Mouse (Mus musculus) heart, adult 2 months (tissue): ENCODE results near the gene Filip1. TPM values are rescaled to one million over a fixed set of nuclear protein-coding genes. Genes with fewer than 3 reads are reported as not detected.
A peak's percentile ranks its signal among the peaks of the same experiment; 100 is the strongest.

Experiments
- DNase-seq, 2 experiments: peaks; one replicate each; pipeline ENCODE4 v3.0.0; 2021
- H3K27ac ChIP-seq: fragments of 200-600 bp; 2 replicates; pipeline ENCODE4 v1.8.1; 2022
- H3K27me3 ChIP-seq: fragments of 200-500 bp; 2 replicates; pipeline ENCODE4 v1.6.1; 2012; ENCODE audit warnings: mild to moderate bottlenecking, low read length, inconsistent platforms, mixed read lengths; ENCODE audit not compliant: control insufficient read depth, insufficient read depth
- H3K36me3 ChIP-seq: fragments of 200-500 bp; 2 replicates; pipeline ENCODE4 v1.6.1; 2012; ENCODE audit warnings: low read length, inconsistent platforms; ENCODE audit not compliant: control insufficient read depth, insufficient read depth
- H3K4me1 ChIP-seq: fragments of 200-500 bp; 2 replicates; pipeline ENCODE4 v1.6.1; 2011; ENCODE audit warnings: low read length; ENCODE audit not compliant: control insufficient read depth, insufficient read depth
- H3K4me3 ChIP-seq: fragments of 200-600 bp; 2 replicates; pipeline ENCODE4 v1.8.1; 2022
- H3K79me2 ChIP-seq: fragments of 200-500 bp; replicated peaks from 2 replicates; pipeline ENCODE4 v1.6.1; 2012; ENCODE audit warnings: mild to moderate bottlenecking, inconsistent platforms, low read length, moderate library complexity, mixed read lengths; ENCODE audit not compliant: control insufficient read depth, insufficient read depth
- H3K9ac ChIP-seq: fragments of 200-500 bp; 2 replicates; pipeline ENCODE4 v1.6.1; 2012; ENCODE audit warnings: low read depth, mild to moderate bottlenecking, control low read depth, inconsistent platforms, low read length, mixed read lengths
- CTCF ChIP-seq: fragments of 200-600 bp; IDR thresholded peaks from 2 replicates; pipeline ENCODE4 v1.8.1; 2022; ENCODE audit warnings: antibody characterized with exemption, mild to moderate bottlenecking, moderate library complexity
- EP300 ChIP-seq: fragments of 200-500 bp; IDR thresholded peaks from 2 replicates; pipeline ENCODE4 v1.6.1; 2011; ENCODE audit warnings: low read depth, low read length, control low read depth; ENCODE audit not compliant: insufficient read depth
- POLR2A ChIP-seq: fragments of 200-500 bp; IDR thresholded peaks from 2 replicates; pipeline ENCODE4 v1.6.1; 2011; ENCODE audit warnings: mild to moderate bottlenecking, low read depth, low read length, control low read depth; ENCODE audit not compliant: insufficient read depth
- WGBS: fragments of 180-500 bp; shearing (Covaris S2); methylation state at CpG from one replicate; pipeline ENCODE4 v1.1.7; 2018; 5-methylcytosine and 5-hydroxymethylcytosine counted together
- intact Hi-C: fragments of 180-260 bp; cut with DNase I; formaldehyde crosslinking; loops from one replicate; pipeline ENCODE4 v1.15.1; 2025
- polyA plus RNA-seq: library from polyadenylated mRNA; depleted of rRNA; stranded (reverse); fragments of >200 nt; gene quantifications from 2 replicates; pipeline ENCODE4 v1.2.3, GENCODE M21; 2012
- total RNA-seq, 2 experiments: library from RNA; stranded (reverse); gene quantifications; 2 replicates each; pipeline ENCODE4 v1.2.3; 2021

Filip1 gene
- total and polyA plus RNA-seq, 3 experiments, result 18.8 to 126 (median 91.1) TPM

DNA sequence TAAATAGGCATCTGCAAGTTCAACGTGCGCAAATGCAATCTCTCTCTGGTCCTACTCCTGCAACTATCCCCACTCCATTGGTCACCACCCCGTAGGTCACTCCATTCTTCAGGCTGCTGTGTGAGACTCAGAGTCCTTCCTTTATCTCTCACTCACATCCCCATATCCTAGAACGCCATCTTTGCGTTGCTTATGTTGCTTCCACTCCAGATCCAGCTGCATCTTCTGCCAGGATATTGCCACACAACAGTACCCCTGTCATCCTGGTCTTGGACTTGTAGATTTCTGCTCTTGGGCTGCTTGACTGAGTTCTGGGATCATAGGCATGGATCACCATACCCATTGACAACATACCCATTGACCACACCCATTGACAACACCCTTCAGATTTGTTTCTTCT is 62.0 kb downstream of the Filip1 start:
- no peak for DNase-seq
- H3K36me3 ChIP-seq, result peaks cover 35% of the 10 kb centered on the region
- WGBS, result 92% methylated on average over 5 of the region's 5 CpGs
- no peaks in the 10 kb centered on the region for H3K27me3 ChIP-seq
- H3K79me2 ChIP-seq, result peaks cover 5% of the 10 kb centered on the region
- peaks cover 19% of the 10 kb centered on the region for H3K4me1 ChIP-seq
- TF ChIP-seq POLR2A, result no peak
- no peak for TF ChIP-seq EP300
- TF ChIP-seq CTCF, result no peak
- intact Hi-C loops, result loop anchor here (2.0 kb wide), 1 partner anchor 14 kb away; no protein-coding TSS in a partner anchor
- no peak overlapping the region for H3K9ac ChIP-seq
- no peak overlapping the region for H3K4me3 ChIP-seq
- H3K27ac ChIP-seq, result no peak overlapping the region; the same call in 1 of the 2 replicates

DNA sequence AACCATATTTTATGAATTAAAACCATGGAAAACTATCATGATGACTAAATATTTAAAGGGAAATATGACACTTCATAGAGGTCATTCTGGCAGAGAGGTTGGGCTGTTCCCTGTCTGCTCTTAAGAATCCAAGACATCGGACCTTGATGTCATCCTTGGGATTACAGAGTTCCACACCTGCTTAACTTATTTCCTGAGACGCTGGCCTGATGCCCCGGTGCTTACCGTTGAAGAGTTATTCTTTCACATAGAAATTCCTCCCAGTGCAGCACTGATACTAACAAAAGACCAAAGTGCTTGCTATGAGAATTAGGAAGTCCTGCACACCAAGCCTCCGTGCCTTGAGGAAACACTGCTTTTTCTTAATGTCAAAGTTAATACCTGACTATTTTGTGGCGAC is 62.6 kb downstream of the Filip1 start:
- Histone ChIP-seq H3K4me1 (peaks cover 22% of the 10 kb centered on the region), H3K9ac (no peak overlapping the region), H3K27me3 (no peaks in the 10 kb centered on the region), H3K4me3 (no peak overlapping the region), H3K79me2 (peaks cover 5% of the 10 kb centered on the region), H3K36me3 (peaks cover 33% of the 10 kb centered on the region), H3K27ac (peak overlapping the region; percentile 32)
- no peak for DNase-seq
- intact Hi-C loops, result loop anchor here (2.0 kb wide), 1 partner anchor 13 kb away; no protein-coding TSS in a partner anchor
- no peak for TF ChIP-seq POLR2A
- TF ChIP-seq CTCF, result no peak
- TF ChIP-seq EP300, result no peak
- 29% methylated on average over 6 of the region's 6 CpGs for WGBS

GRCm38 (mm10) chr9:79948376-79948775 is 64.3 kb downstream of the Filip1 start:
- Histone ChIP-seq H3K79me2 (peaks cover 5% of the 10 kb centered on the region), H3K27me3 (no peaks in the 10 kb centered on the region), H3K36me3 (peaks cover 33% of the 10 kb centered on the region), H3K4me1 (peaks cover 23% of the 10 kb centered on the region), H3K27ac (no peak overlapping the region), H3K4me3 (no peak overlapping the region), H3K9ac (no peak overlapping the region)
- TF ChIP-seq POLR2A (no peak), CTCF (no peak), EP300 (no peak)
- 38% methylated on average over 2 of the region's 2 CpGs for WGBS
- intact Hi-C loops, result no loop called here
- no peak for DNase-seq

GRCm38 (mm10) chr9:79947973-79948372 is 64.7 kb downstream of the Filip1 start:
- TF ChIP-seq CTCF (no peak), EP300 (no peak)
- Histone ChIP-seq H3K4me1 (peaks cover 23% of the 10 kb centered on the region), H3K9ac (no peak overlapping the region), H3K27ac (peak overlapping the region; percentile 7; the same call in 1 of the 2 replicates), H3K4me3 (no peak overlapping the region), H3K27me3 (no peaks in the 10 kb centered on the region), H3K36me3 (peaks cover 35% of the 10 kb centered on the region), H3K79me2 (peaks cover 5% of the 10 kb centered on the region)
- intact Hi-C loops, result no loop called here
- 43% methylated on average over 2 of the region's 2 CpGs for WGBS
- no peak for DNase-seq

GRCm38 (mm10) chr9:79947414-79947813 is 65.2 kb downstream of the Filip1 start:
- intact Hi-C loops, result no loop called here
- TF ChIP-seq POLR2A (no peak), CTCF (no peak), EP300 (no peak)
- Histone ChIP-seq H3K27me3 (no peaks in the 10 kb centered on the region), H3K9ac (no peak overlapping the region), H3K4me1 (peaks cover 20% of the 10 kb centered on the region), H3K4me3 (no peak overlapping the region), H3K36me3 (peaks cover 30% of the 10 kb centered on the region), H3K79me2 (peaks cover 3% of the 10 kb centered on the region), H3K27ac (0 out of 2 replicates have a peak overlapping the region, but pooled peaks have one; percentile 7)
- no peak for DNase-seq
- 63% methylated on average over 3 of the region's 3 CpGs for WGBS

DNA sequence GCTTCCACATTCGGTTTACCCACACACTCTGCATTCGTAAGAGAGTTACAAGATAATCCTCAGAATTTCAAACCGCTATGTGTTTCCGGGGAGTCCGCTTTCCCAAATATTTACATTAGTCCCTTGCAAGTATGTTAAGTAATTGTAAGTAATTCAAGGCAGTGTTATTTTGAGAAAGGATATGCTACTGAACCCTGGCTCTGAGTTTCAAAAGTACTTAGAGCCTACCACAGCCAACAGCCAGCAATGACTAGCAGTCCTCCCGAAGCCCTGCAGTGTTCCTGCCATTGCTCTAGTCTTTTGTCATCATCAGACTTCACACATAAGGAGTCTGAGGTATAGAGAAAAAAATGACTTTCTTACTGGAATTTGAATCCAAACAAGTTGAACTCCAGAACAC is 67.8 kb downstream of the Filip1 start:
- 67% methylated on average over 6 of the region's 6 CpGs for whole genome bisulfite sequencing
- intact Hi-C loops, result no loop called here
- H3K27ac ChIP-seq, result no peak overlapping the region

More for the DNA sequence above, 67.8 kb downstream of the Filip1 start:
- Histone ChIP-seq H3K9ac (no peak overlapping the region), H3K27me3 (no peaks in the 10 kb centered on the region), H3K36me3 (peaks cover 16% of the 10 kb centered on the region), H3K4me1 (peaks cover 10% of the 10 kb centered on the region), H3K79me2 (peaks cover 5% of the 10 kb centered on the region), H3K4me3 (no peak overlapping the region)
- TF ChIP-seq CTCF, result no peak
- no peak for TF ChIP-seq POLR2A
- TF ChIP-seq EP300, result no peak
- no peak for DNase-seq
